In genomic region chr13:49196766-49197165, GRCm38 (mm10) we compare ENCODE assay signal across 11 mouse cellular contexts. TPM values are rescaled to one million over a fixed set of nuclear protein-coding genes. Genes with fewer than 3 reads are reported as not detected.
A peak's percentile ranks its signal among the peaks of the same experiment; 100 is the strongest.
DNase-seq lines count a peak whose midpoint lies in the region; TF ChIP-seq lines count a peak whose summit lies in the region.
"Had no signal": no experiment of that assay in that cellular context is flagged by ENCODE, and none has a peak within 500 bp of the region (broad histone marks: within the 10 kb centered on the region; RNA-seq: fewer than 3 reads in every experiment).

No protein-coding gene starts in this region.

- no peak for TF ChIP-seq CTCF in kidney, adult 2 months (conservative IDR thresholded peaks at IDR 0.05; ENCODE audit: insufficient read depth, insufficient read length, low read depth, low read length)
- no peak for TF ChIP-seq CTCF in spleen, adult 2 months (IDR thresholded peaks at IDR 0.05; ENCODE audit: extremely low read depth, insufficient read depth, insufficient read length, insufficient replicate concordance)

- H3K27ac ChIP-seq in kidney, adult 2 months (ENCODE audit: insufficient read depth, low read depth, low read length), result no peak overlapping the region
- H3K27ac ChIP-seq in spleen, adult 2 months (ENCODE audit: insufficient read depth, low read length), result peak overlapping the region; percentile 34; the same call in 1 of the 2 replicates
- H3K27ac ChIP-seq in embryonic facial prominence, embryonic 10.5 days (replicated peaks), result no peak overlapping the region
- H3K27ac ChIP-seq: embryonic facial prominence, embryonic 12.5 days; stomach, embryonic 15.5 days had no signal

- no peaks in the 10 kb centered on the region for H3K27me3 ChIP-seq in kidney, adult 2 months (replicated peaks; ENCODE audit: control insufficient read depth, insufficient read depth, low read length)
- H3K27me3 ChIP-seq in spleen, adult 2 months (ENCODE audit: control insufficient read depth, insufficient read depth, low read length), result no peaks in the 10 kb centered on the region
- no peaks in the 10 kb centered on the region for H3K27me3 ChIP-seq in embryonic facial prominence, embryonic 10.5 days (replicated peaks; ENCODE audit: low read depth, poor library complexity, severe bottlenecking)
- H3K27me3 ChIP-seq: embryonic facial prominence, embryonic 12.5 days; stomach, embryonic 15.5 days had no signal

- 61% methylated on average over 6 of the region's 6 CpGs for WGBS in kidney, adult 2 months
- 15% methylated on average over 6 of the region's 6 CpGs for WGBS in spleen, adult 2 months
- WGBS in embryonic facial prominence, embryonic 10.5 days, result 85% methylated on average over 6 of the region's 6 CpGs

- no peaks in the 10 kb centered on the region for H3K9me3 ChIP-seq in embryonic facial prominence, embryonic 10.5 days
- H3K9me3 ChIP-seq: embryonic facial prominence, embryonic 12.5 days; stomach, embryonic 15.5 days had no signal

- DNase-seq in adrenal gland, postnatal 14 days, result peak; percentile 40
- no peak for DNase-seq in adrenal gland, adult 8-10 months
- DNase-seq in kidney, adult 2 months, result peak; percentile 32
- no peak for DNase-seq in kidney, adult 8-10 months
- peak in 1 of 2 experiments; percentile 26 for DNase-seq in spleen, adult 2 months (ENCODE audit: low read depth in 1 of 2, low spot score in 2 of 2)
- no peak for DNase-seq in spleen, postnatal 14 days (ENCODE audit: low spot score in 2 of 2)
- DNase-seq in ovary, postnatal 14 days (ENCODE audit: low spot score), result no peak
- no peak for DNase-seq in embryonic facial prominence, embryonic 10.5 days (ENCODE audit: low spot score)

- H3K4me1 ChIP-seq in kidney, adult 2 months (ENCODE audit: control insufficient read depth, insufficient read depth, low read length), result peaks cover 14% of the 10 kb centered on the region
- H3K4me1 ChIP-seq in spleen, adult 2 months (ENCODE audit: control insufficient read depth, insufficient read depth, insufficient read length), result peaks cover 17% of the 10 kb centered on the region; the same call in 1 of the 2 replicates
- peaks cover 13% of the 10 kb centered on the region for H3K4me1 ChIP-seq in embryonic facial prominence, embryonic 10.5 days

- H3K4me3 ChIP-seq in kidney, adult 2 months (ENCODE audit: insufficient read depth, low read depth, low read length), result no peak overlapping the region
- H3K4me3 ChIP-seq in spleen, adult 2 months (ENCODE audit: extremely low read depth, insufficient read depth, insufficient read length), result no peak overlapping the region
- H3K4me3 ChIP-seq in embryonic facial prominence, embryonic 10.5 days, result no peak overlapping the region
- H3K4me3 ChIP-seq: embryonic facial prominence, embryonic 12.5 days; stomach, embryonic 15.5 days had no signal

- TF ChIP-seq POLR2A in kidney, adult 2 months (IDR thresholded peaks at IDR 0.05; ENCODE audit: low read depth, low read length), result no peak
- no peak for TF ChIP-seq POLR2A in spleen, adult 2 months (IDR thresholded peaks at IDR 0.05; ENCODE audit: low read depth, low read length)

- no peaks in the 10 kb centered on the region for H3K36me3 ChIP-seq in kidney, adult 2 months (ENCODE audit: control insufficient read depth, insufficient read depth, low read length)
- peaks cover 1% of the 10 kb centered on the region for H3K36me3 ChIP-seq in spleen, adult 2 months (ENCODE audit: control insufficient read depth, insufficient read depth, low read length)
- H3K36me3 ChIP-seq in embryonic facial prominence, embryonic 10.5 days (replicated peaks), result peaks cover 10% of the 10 kb centered on the region

RNA-seq across cellular contexts. Expression of gene Ninj1, which starts 9.5 kb away (rescaled TPM):
- 69.8 and 83.7 TPM in 2 replicates for total RNA-seq in adrenal gland, postnatal 14 days (2021)
- 10 to 100 TPM; 55.5 to 58.6 (median 58.0) TPM for total RNA-seq in adrenal gland, adult 8-10 months (2022)
- polyA plus RNA-seq in kidney, adult 2 months (2012; rRNA removed), result 735 and 1,000 TPM in 2 replicates
- 234 and 343 TPM in 2 replicates for polyA plus RNA-seq in spleen, adult 2 months (2012; rRNA removed)
- 26.6 and 28.0 TPM in 2 replicates for polyA plus RNA-seq in embryonic facial prominence, embryonic 10.5 days (2016; fragmentation: Nextera tagmentation; extraction: Ambion mirVana)

RNA-seq across cellular contexts. Expression of gene Card19, which starts 19.1 kb away (rescaled TPM):
- 60.3 and 60.6 TPM in 2 replicates for total RNA-seq in adrenal gland, postnatal 14 days (2021)
- total RNA-seq in adrenal gland, adult 8-10 months (2022), result 10 to 100 TPM; 44.8 to 81.7 (median 62.8) TPM
- polyA plus RNA-seq in kidney, adult 2 months (2012; rRNA removed), result 108 and 124 TPM in 2 replicates
- 79.4 and 106 TPM in 2 replicates for polyA plus RNA-seq in spleen, adult 2 months (2012; rRNA removed)
- 31.6 and 35.0 TPM in 2 replicates for polyA plus RNA-seq in embryonic facial prominence, embryonic 10.5 days (2016; fragmentation: Nextera tagmentation; extraction: Ambion mirVana)

RNA-seq across cellular contexts. Expression of gene Wnk2, which starts 49.0 kb away (rescaled TPM):
- 2.6 and 3.3 TPM in 2 replicates for total RNA-seq in adrenal gland, postnatal 14 days (2021)
- 1 to 10 TPM; 2.8 to 5.9 (median 5.0) TPM for total RNA-seq in adrenal gland, adult 8-10 months (2022)
- polyA plus RNA-seq in kidney, adult 2 months (2012; rRNA removed), result 2.3 and 2.7 TPM in 2 replicates
- polyA plus RNA-seq in spleen, adult 2 months (2012; rRNA removed), result 0.62 and 0.87 TPM in 2 replicates
- 2.7 and 2.8 TPM in 2 replicates for polyA plus RNA-seq in embryonic facial prominence, embryonic 10.5 days (2016; fragmentation: Nextera tagmentation; extraction: Ambion mirVana)
- polyA plus RNA-seq: inflammation-experienced regulatory T-cells, adult 6 months had no signal

RNA-seq across cellular contexts. Expression of gene Susd3, which starts 51.7 kb away (rescaled TPM):
- 0.70 and 3.6 TPM in 2 replicates for total RNA-seq in adrenal gland, postnatal 14 days (2021)
- 10 to 100 TPM in 2 of 4 experiments, 1 to 10 TPM in 2; 3.0 to 97.4 (median 38.5) TPM for total RNA-seq in adrenal gland, adult 8-10 months (2022)
- 50.1 and 62.3 TPM in 2 replicates for polyA plus RNA-seq in kidney, adult 2 months (2012; rRNA removed)
- 49.7 and 58.1 TPM in 2 replicates for polyA plus RNA-seq in spleen, adult 2 months (2012; rRNA removed)
- polyA plus RNA-seq in embryonic facial prominence, embryonic 10.5 days (2016; fragmentation: Nextera tagmentation; extraction: Ambion mirVana), result 1.2 and 1.7 TPM in 2 replicates

Comparison
In these comparisons a context has a peak if more than half of its experiments do, and no peak if none do; other contexts are left out.
1. DNase-seq: peak in adrenal gland, postnatal 14 days (single experiment) and kidney, adult 2 months (single experiment); none in adrenal gland, adult 8-10 months (single experiment), kidney, adult 8-10 months (0 of 2), spleen, postnatal 14 days (0 of 2), ovary, postnatal 14 days (single experiment) and embryonic facial prominence, embryonic 10.5 days (single experiment).